ENCODE assay signal across 8 mouse cellular contexts in genomic region chr7:141476226-141476980, GRCm38 (mm10). TPM values are rescaled to one million over a fixed set of nuclear protein-coding genes. Genes with fewer than 3 reads are reported as not detected.
DNase-seq lines count a peak whose midpoint lies in the region; ATAC-seq and TF ChIP-seq lines count a peak whose summit lies in the region.

No protein-coding gene starts in this region.

- ATAC-seq in intestine, embryonic 16.5 days, result peak; percentile 70
- peak; percentile 17; the same call in 1 of the 2 replicates for ATAC-seq in neural tube, embryonic 13.5 days (ENCODE audit: low read depth)
- no peak for ATAC-seq in monocyte, adult 5-6 weeks (replicated peaks; ENCODE audit: insufficient number of reproducible peaks, low FRiP score, low TSS enrichment, poor library complexity, severe bottlenecking)

- H3K4me3 ChIP-seq in intestine, embryonic 16.5 days (ENCODE audit: low read length), result peak overlapping the region; percentile 88
- H3K4me3 ChIP-seq in neural tube, embryonic 13.5 days, result peak overlapping the region; percentile 59

- peak overlapping the region; percentile 93 for H3K4me2 ChIP-seq in intestine, embryonic 16.5 days (ENCODE audit: low read depth, low read length)
- peak overlapping the region; percentile 94 for H3K4me2 ChIP-seq in neural tube, embryonic 13.5 days

- TF ChIP-seq CTCF in brain, embryonic 14.5 days (IDR thresholded peaks at IDR 0.05; ENCODE audit: borderline replicate concordance, extremely low read depth, insufficient read depth, insufficient read length), result no peak

- H3K27ac ChIP-seq in intestine, embryonic 16.5 days (ENCODE audit: low read length), result peak overlapping the region; percentile 97
- H3K27ac ChIP-seq in neural tube, embryonic 13.5 days (replicated peaks), result peak overlapping the region; percentile 70

- no peaks in the 10 kb centered on the region for H3K36me3 ChIP-seq in intestine, embryonic 16.5 days (ENCODE audit: control insufficient read depth, insufficient read depth, low read length)
- peaks cover 14% of the 10 kb centered on the region for H3K36me3 ChIP-seq in neural tube, embryonic 13.5 days

- TF ChIP-seq POLR2A in brain, embryonic 14.5 days (IDR thresholded peaks at IDR 0.05; ENCODE audit: borderline replicate concordance, extremely low read depth, insufficient read depth, insufficient read length, poor library complexity, severe bottlenecking), result no peak

- H3K4me1 ChIP-seq in intestine, embryonic 16.5 days (ENCODE audit: control insufficient read depth, insufficient read depth, low read length), result peaks cover 46% of the 10 kb centered on the region
- peaks cover 50% of the 10 kb centered on the region for H3K4me1 ChIP-seq in neural tube, embryonic 13.5 days (replicated peaks)

- peak; percentile 45 to 52 for DNase-seq in spleen, adult 18-20 months
- no peak for DNase-seq in spleen, postnatal 4 days (ENCODE audit: low spot score in 2 of 2)
- DNase-seq in brain, embryonic 14.5 days (ENCODE audit: low read depth), result peak; percentile 63
- peak; percentile 71 to 80 for DNase-seq in gastrocnemius, postnatal 4 days (ENCODE audit: low spot score in 2 of 2)
- DNase-seq in lung, adult 18-20 months, result peak; percentile 90 to 94

- WGBS in intestine, embryonic 16.5 days, result 1% methylated on average over 17 of the region's 17 CpGs
- 6% methylated on average over 15 of the region's 17 CpGs for WGBS in neural tube, embryonic 13.5 days

- H3K9me3 ChIP-seq in intestine, embryonic 16.5 days (ENCODE audit: control insufficient read depth, low read length), result no peaks in the 10 kb centered on the region
- H3K9me3 ChIP-seq in neural tube, embryonic 13.5 days, result no peaks in the 10 kb centered on the region

- H3K27me3 ChIP-seq in intestine, embryonic 16.5 days (replicated peaks; ENCODE audit: control insufficient read depth, insufficient read depth, low read length), result peaks cover 4% of the 10 kb centered on the region; the same call in 1 of the 2 replicates
- H3K27me3 ChIP-seq in neural tube, embryonic 13.5 days, result peaks cover 29% of the 10 kb centered on the region

- H3K9ac ChIP-seq in intestine, embryonic 16.5 days (ENCODE audit: low read depth, low read length), result peak overlapping the region; percentile 90
- H3K9ac ChIP-seq in neural tube, embryonic 13.5 days, result peak overlapping the region; percentile 56

RNA-seq across cellular contexts. Expression of gene Tspan4, which starts 1.4 kb away (rescaled TPM):
- polyA plus RNA-seq in brain, embryonic 14.5 days (2012; rRNA removed), result 43.8 and 44.2 TPM in 2 replicates
- total RNA-seq in gastrocnemius, postnatal 4 days (2021), result 10 to 100 TPM; 19.6 to 19.7 TPM
- polyA plus RNA-seq in intestine, embryonic 16.5 days (2015; fragmentation: Nextera tagmentation; extraction: Ambion mirVana), result 58.2 and 59.2 TPM in 2 replicates
- 54.3 and 57.1 TPM in 2 replicates for polyA plus RNA-seq in neural tube, embryonic 13.5 days (2015; fragmentation: Nextera tagmentation; extraction: Ambion mirVana)
- 0.95 TPM in 1 of 3 replicates, not detected in the others for total RNA-seq in monocyte, adult 5-6 weeks (2017)

RNA-seq across cellular contexts. Expression of gene Polr2l, which starts 1.5 kb away (rescaled TPM):
- 47.0 and 48.7 TPM in 2 replicates for polyA plus RNA-seq in brain, embryonic 14.5 days (2012; rRNA removed)
- total RNA-seq in gastrocnemius, postnatal 4 days (2021), result 10 to 100 TPM; 35.3 to 35.9 TPM
- polyA plus RNA-seq in intestine, embryonic 16.5 days (2015; fragmentation: Nextera tagmentation; extraction: Ambion mirVana), result 50.9 and 57.1 TPM in 2 replicates
- polyA plus RNA-seq in neural tube, embryonic 13.5 days (2015; fragmentation: Nextera tagmentation; extraction: Ambion mirVana), result 79.3 and 85.0 TPM in 2 replicates
- total RNA-seq in monocyte, adult 5-6 weeks (2017), result 14.0 to 22.2 TPM (median 14.6 TPM) in 3 replicates

RNA-seq across cellular contexts. Expression of gene Cd151, which starts 9.2 kb away (rescaled TPM):
- 99.7 and 130 TPM in 2 replicates for polyA plus RNA-seq in brain, embryonic 14.5 days (2012; rRNA removed)
- 10 to 100 TPM; 87.2 to 88.8 TPM for total RNA-seq in gastrocnemius, postnatal 4 days (2021)
- polyA plus RNA-seq in intestine, embryonic 16.5 days (2015; fragmentation: Nextera tagmentation; extraction: Ambion mirVana), result 30.6 and 30.8 TPM in 2 replicates
- polyA plus RNA-seq in neural tube, embryonic 13.5 days (2015; fragmentation: Nextera tagmentation; extraction: Ambion mirVana), result 19.1 and 22.7 TPM in 2 replicates
- 17.8 to 40.8 TPM (median 20.7 TPM) in 3 replicates for total RNA-seq in monocyte, adult 5-6 weeks (2017)

RNA-seq across cellular contexts. Expression of gene Cracr2b, which starts 15.5 kb away (rescaled TPM):
- polyA plus RNA-seq in brain, embryonic 14.5 days (2012; rRNA removed), result 5.1 and 5.4 TPM in 2 replicates
- total RNA-seq in gastrocnemius, postnatal 4 days (2021), result 1 to 10 TPM; 8.9 to 9.3 TPM
- 19.3 and 21.0 TPM in 2 replicates for polyA plus RNA-seq in intestine, embryonic 16.5 days (2015; fragmentation: Nextera tagmentation; extraction: Ambion mirVana)
- polyA plus RNA-seq in neural tube, embryonic 13.5 days (2015; fragmentation: Nextera tagmentation; extraction: Ambion mirVana), result 5.3 and 9.8 TPM in 2 replicates
- total RNA-seq in monocyte, adult 5-6 weeks (2017), result not detected in 3 replicates

RNA-seq across cellular contexts. Expression of gene Pnpla2, which starts 21.4 kb away (rescaled TPM):
- 19.3 and 19.8 TPM in 2 replicates for polyA plus RNA-seq in brain, embryonic 14.5 days (2012; rRNA removed)
- total RNA-seq in gastrocnemius, postnatal 4 days (2021), result 100 to 1,000 TPM in 1 of 2 experiments, 10 to 100 TPM in 1; 98.6 to 133 TPM
- polyA plus RNA-seq in intestine, embryonic 16.5 days (2015; fragmentation: Nextera tagmentation; extraction: Ambion mirVana), result 45.5 and 45.7 TPM in 2 replicates
- 17.1 and 17.6 TPM in 2 replicates for polyA plus RNA-seq in neural tube, embryonic 13.5 days (2015; fragmentation: Nextera tagmentation; extraction: Ambion mirVana)
- 19.7 to 28.0 TPM (median 25.4 TPM) in 3 replicates for total RNA-seq in monocyte, adult 5-6 weeks (2017)

Comparison
In these comparisons a context has a peak if more than half of its experiments do, and no peak if none do; other contexts are left out.
1. DNase-seq: peak in spleen, adult 18-20 months (2 of 2), brain, embryonic 14.5 days (single experiment), gastrocnemius, postnatal 4 days (2 of 2) and lung, adult 18-20 months (2 of 2); none in spleen, postnatal 4 days (0 of 2).